Mouse (Mus musculus): ENCODE measurements around the gene Dgat2.

DNA sequence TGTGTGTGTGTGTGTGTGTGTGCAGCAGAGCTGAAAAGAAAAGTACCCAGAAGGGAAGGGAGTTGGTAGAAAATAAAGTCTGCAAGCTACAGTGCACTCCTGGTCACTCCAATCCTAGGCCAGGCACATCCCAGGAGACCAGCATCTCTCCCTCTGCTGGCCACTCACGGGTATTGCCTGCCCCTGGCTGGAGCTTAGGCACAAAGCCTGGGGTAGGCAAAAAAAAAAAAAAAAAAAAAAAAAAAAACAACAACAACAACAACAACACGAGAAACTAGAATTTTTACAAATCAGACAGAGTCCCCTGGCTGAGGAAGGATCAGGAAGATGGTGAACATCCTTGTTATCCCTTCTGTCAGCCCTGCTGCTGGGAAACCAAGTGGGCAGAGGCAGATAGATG is 46.9 kb upstream of the Dgat2 start:
- TF ChIP-seq POLR2A (IDR thresholded peaks at IDR 0.05; ENCODE audit: low read depth, low read length) (no peak), CTCF (IDR thresholded peaks at IDR 0.05; ENCODE audit: extremely low read depth, insufficient read length, insufficient replicate concordance, low read depth, low read length) (peak; percentile 78; the same call in 1 of the 2 replicates)

Measured in small intestine, adult 2 months (tissue).